Mouse (Mus musculus): ENCODE measurements at regions not wholly inside any gene's neighbourhood (a gene's known extent, or its start where the extent isn't known, plus 50 kb on each side); places are given as distances from the start of the nearest gene placed in this dataset.
"Not testable (repeated sequence)": the region's sequence is repeated elsewhere in the genome, so short reads cannot be mapped to it uniquely, and the experiment has no call there.

- TF ChIP-seq CTCF (IDR thresholded peaks at IDR 0.05; ENCODE audit: low read depth) = peak; percentile 62
- not testable (repeated sequence) for TF ChIP-seq EP300 (IDR thresholded peaks at IDR 0.05; ENCODE audit: low read depth)
These were observed 77.7 kb upstream of the Vmn2r25 start for GRCm38 (mm10) chr6:123930951-123931350.
